Mouse (Mus musculus) hindlimb bud, embryonic 11.5 days (tissue): ENCODE data around the gene Ctla4.

Source experiments
- DNase-seq: peaks from one replicate; pipeline ENCODE4 v3.0.0-alpha.2; 2012; ENCODE audit warnings: low read depth, low spot score; ENCODE audit errors: extremely low spot score

Gene Ctla4

DNA sequence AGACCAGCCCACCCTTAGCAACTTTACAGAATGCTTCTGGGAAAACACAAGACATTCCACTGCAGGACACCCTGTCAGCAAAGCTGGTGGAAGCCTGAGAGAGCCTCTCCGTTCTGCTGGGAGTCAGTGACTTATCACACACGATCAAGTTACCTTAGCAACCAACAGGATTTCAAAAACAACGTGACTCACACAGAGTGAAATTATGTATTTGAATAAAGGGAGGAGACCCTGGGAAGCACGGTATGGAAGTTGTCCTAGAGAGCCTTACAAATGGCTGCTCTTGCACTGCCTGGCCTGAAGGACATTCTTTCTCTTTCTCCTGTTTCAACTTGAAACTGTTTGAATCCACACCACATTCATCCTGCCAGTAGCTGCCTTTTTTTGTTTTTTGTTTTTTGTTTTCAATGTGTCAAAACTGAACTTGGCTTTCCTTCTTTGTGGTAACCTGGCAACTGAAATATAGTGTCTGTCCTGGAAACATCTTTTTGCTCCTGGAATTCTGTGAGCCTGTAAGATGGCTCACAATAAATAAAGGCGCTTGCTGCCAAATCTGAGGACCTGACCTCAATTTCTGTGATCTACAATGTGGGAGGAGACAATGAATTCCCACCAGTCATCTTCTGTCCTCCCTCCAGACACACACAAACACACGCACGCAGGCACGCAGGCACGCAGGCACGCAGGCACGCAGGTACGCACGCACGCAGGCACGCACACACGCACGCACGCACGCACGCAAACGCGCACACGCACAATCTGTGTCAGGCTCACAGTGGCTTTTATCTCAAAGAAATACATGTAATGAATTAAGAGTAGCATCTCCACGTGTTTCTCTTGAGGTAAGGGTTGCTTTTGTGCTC lies 33.9 kb downstream of the Ctla4 start:
- DNase-seq, result no peak

- no peak for DNase-seq
Observed at GRCm38 (mm10) chr1:60929036-60929435, 42.2 kb downstream of the Ctla4 start.

DNA sequence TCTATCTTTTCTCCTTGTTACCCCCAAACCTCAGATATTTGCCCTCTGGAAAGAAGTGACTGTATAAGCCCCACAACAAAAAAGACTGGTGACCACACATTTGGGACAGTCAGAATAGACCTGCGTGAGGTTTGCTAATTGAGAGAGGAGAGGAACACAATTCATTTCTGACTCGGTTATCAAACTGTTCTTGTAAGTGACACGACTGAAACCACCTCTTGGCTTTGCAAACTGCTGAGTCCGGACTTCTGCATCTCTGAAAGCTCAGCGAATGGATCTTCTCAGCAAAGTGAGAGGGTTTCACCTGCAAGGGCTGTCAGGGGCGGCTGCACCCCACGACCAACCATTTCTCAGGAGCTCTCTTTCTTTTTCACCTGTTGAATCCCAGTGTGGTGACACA lies 43.6 kb downstream of the Ctla4 start:
- DNase-seq, result no peak

GRCm38 (mm10) chr1:60935968-60936581 lies 49.3 kb downstream of the Ctla4 start:
- DNase-seq, result no peak

DNA sequence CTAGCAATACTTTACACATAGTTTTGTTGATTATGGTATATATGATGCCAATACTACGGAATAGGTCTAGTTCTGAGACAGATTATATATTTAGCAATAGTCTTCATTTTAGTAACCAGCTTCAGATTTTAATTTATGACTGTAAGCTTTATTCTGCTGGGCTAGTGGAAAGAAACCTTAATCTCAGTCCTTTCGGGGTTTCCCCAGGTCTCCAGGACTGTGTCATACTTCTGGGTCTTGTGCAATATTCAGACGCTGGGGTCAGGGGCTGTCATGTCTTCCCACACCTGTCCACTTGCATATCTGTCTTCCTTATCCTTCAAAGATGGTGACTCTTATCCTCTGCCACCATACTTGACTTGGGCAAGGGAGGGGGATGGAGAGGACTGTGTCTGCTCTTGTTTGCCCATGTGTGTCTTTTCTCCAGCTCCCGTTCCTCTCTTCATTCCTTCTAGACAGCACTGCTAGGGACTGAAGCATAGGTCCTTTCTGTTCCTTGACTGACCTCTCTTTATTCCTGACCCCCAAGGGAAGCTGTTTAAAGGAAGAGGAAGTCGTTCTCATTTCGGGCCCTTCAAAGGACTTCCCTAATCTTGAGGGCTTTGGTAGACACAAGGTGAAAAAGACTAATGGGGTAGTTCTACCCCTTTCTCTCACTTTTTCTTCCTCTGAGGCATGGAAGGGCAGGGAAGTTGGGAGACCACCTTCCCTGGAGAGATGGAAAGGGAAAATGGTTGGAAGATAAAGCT lies 50.3 kb downstream of the Ctla4 start:
- DNase-seq, result no peak

DNA sequence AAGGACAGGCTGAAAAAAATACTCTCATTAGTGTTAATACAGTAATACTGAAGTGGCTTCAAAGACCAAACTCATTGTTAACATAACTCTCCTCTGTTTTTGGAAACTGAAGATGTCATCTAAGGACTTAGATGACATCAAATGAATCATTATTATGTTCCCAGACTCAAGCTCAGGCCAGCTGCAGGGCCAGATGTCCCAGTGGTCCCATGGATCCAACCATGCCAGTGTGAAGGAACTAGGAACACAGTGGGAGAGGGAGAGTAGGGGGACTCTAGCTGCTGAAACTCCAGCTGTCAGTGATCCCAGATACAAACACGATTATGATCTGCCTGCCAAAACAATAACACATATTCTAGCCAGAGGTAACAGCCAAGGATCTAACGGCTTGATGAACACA lies 51.5 kb downstream of the Ctla4 start:
- no peak for DNase-seq

DNA sequence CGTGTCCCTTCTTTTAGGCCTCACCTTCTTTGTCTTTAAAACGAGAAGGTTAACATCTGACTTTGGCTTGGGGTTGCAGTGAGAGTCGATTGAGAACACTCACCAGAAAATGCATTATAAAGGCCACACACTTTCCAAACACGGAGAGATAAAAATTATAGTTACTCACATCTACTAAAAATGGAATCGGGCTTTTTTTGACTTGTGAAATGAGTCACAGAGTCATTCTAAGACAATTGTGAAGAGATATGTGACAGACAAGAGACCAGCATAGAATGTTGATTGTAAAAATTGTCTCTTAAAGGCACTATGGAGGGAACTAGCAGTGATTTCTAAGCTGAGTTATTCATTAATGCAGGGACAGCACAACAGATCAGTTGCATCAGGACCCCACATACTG lies 52.2 kb downstream of the Ctla4 start:
- DNase-seq, result no peak

DNA sequence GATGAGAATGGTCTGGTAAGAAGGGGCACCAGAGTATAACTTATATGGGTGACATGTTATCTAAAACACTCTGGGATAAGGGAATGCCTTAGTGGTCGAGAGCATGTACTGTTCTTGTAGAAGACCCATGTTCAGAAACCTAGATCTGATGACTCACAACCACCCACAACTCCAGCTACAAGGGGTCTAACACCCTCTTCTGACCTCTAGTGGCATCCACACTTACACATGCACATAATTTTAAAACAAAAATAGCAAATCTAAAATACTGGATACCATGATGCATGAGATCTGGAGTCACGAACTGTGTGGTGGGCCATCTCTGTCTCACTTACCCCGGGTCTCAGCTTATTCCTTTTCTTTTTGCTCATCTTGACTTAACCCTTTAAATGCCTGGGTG lies 53.2 kb downstream of the Ctla4 start:
- no peak for DNase-seq

DNA sequence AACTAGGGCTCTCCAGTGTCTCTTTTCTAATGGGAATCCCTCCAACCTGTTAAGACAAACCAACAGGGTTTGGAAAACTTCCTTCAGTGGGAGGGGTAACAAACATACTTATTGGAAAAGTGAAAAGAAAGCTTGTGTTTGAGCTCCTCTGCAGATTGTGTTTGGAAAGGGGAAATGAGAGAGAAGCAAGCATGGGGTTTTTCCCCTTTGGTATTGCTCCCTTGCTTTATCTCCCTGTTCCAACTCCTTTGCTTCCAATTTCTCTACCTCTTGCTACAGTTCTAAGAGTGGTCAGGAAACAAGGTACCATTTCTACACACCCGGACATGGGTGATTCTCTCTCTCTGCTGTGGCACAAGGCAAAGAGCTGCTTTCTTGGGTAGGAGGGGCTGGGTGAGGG lies 53.8 kb downstream of the Ctla4 start:
- no peak for DNase-seq

GRCm38 (mm10) chr1:60941056-60942048 lies 54.6 kb downstream of the Ctla4 start:
- DNase-seq, result no peak

GRCm38 (mm10) chr1:60942921-60943320 lies 56.1 kb downstream of the Ctla4 start:
- DNase-seq, result no peak

DNA sequence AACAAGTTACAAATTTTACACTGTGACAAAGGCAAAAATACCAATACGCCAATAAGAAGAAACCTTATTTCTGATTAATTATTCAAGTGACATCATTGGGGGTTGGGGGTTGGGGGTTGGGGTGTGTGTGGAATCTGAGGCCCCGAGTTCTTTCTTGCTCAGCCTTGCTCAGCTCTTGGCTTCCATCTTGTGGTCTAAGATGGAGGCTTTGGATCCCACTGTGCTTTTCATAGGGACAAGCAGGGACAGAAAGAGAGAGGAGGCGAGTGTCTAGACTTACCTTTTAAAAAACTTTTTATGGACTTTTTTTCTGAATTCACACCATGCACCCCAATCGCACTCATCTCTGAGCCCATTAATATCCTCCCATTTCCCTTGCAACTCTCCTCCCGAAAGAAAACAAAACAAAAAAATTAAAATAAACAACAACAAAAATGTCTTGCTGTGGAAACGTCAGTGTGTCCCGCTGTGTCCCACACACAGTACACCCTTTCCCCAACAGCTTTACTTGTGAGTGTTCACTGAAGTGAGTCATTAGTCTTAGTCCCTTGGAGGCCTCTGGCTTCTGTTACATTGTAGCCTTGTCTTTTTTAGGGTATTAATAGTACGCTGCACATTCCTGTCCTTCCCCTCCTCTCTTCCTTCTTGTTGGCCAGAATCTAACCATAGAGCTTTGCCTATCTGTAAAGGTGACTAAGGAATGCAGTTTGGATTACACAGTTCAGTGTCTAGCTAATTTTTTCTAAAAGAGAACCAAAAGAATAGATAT lies 59.0 kb downstream of the Ctla4 start:
- no peak for DNase-seq

DNA sequence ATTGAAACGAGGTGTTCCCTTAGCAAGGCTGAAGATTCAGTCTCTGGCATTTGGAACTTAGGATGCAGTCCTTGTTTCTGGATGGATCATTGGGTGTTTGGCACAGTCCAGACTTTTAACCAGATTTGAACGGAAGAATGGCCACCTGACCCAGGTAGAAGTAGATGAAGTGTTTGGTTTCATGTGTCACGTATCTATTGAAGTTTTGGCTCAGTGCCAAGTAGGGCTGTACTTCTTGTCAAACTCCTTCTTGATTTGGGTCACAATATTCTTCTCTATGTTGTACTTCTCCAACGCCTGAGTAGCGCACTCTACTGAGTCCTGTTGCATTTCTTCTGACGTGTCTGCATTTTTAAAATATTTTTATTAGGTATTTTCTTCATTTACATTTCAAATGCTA lies 61.3 kb downstream of the Ctla4 start:
- DNase-seq, result no peak

DNA sequence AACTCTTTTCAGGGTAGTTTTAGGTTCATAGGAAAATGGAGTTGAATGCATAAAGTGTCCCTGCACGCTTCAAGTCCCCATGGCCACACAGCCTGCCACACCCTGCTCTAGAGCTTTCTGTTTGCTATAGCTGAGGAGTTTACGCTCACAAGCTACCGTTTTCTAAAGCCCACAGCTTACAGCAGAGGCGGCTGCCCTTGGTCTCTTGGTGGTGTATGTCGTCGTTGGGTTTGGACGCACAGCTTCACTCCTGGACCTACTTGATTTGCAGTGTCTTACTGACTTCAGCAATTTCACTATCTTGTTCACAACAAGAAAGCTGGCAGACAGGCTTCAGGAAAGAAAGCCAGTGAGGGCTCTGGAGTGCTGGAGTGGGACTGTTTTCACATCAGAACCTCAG lies 66.2 kb downstream of the Ctla4 start:
- DNase-seq, result no peak

- DNase-seq, result no peak
Observed at GRCm38 (mm10) chr1:60953686-60954085, 66.9 kb downstream of the Ctla4 start.

DNA sequence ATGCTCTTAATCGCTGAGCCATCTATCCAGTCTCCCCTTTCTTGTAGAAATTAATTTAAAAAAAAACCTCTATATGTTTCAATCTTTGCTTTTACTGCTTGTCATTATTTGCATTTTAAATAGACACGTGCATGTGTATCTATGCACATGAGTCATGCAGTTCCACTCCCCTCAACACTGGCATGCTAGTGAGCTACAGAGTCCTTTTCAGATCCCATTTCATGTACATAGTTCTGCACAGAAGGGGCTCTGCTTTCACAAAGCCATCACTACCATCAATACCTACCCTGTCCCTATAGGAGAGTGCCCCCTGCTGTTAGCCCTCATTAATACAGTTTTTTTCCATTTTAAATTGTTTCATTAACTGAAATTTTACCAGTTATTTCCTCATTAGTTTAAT lies 68.0 kb downstream of the Ctla4 start:
- no peak for DNase-seq

DNA sequence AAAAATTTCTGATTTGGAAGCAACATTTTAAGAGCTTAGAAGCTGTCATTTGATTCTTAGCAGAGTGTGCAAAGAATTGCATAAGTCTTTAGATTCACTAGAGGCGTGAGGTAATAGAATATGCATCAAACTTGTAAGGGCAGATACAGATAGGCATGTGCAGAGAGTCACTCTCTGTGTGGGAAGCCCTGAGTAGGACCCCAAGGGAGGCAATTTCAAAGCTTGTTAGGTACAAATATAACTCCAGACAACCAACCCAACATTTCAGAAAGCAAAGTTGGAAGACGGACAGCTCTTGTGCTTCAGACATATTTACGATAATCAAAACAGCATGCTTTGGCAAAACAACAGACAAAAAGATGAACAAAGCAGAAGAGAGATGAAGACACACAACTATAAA lies 68.4 kb downstream of the Ctla4 start:
- no peak for DNase-seq

GRCm38 (mm10) chr1:60956196-60956595 lies 69.4 kb downstream of the Ctla4 start:
- DNase-seq, result no peak

DNA sequence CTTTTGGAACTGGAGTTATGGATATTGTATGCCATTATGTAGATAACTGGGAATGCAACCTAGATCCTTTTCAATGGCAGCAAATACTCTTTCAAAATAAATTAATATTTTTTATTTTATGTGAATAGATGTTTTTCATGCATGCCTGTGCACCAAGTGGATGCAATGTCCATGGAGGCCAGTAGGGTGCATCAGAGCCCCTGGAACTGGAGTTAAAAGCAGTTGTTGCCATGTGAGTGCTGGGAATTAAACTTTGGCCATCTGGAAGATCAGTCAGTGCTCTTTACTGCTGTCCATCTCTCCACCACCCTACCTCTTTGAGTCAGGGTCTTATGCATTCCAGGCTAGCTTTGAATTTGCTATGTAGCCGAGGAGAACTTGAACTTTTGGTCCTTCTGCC lies 71.5 kb downstream of the Ctla4 start:
- DNase-seq, result no peak

- DNase-seq, result no peak
Observed at GRCm38 (mm10) chr1:60959246-60959645, 72.4 kb downstream of the Ctla4 start.
